Mouse (Mus musculus) forebrain, embryonic 12.5 days (tissue): Measurements from ENCODE around the gene Tmem256. TPM values are rescaled to one million over a fixed set of nuclear protein-coding genes. Genes with fewer than 3 reads are reported as not detected.

Experiments
- ATAC-seq: fragments of 200-750 bp; cut with Nextera tagmentation; 2 replicates; pipeline ENCODE4 v1.8.0; 2017; ENCODE audit warnings: moderate TSS enrichment; ENCODE audit not compliant: low FRiP score
- H3K27ac ChIP-seq: fragments of 300-500 bp; sonication (generic); 2 replicates; pipeline ENCODE4 v1.5.1; 2016; ENCODE audit warnings: mild to moderate bottlenecking
- H3K27me3 ChIP-seq: fragments of 300-500 bp; sonication (generic); 2 replicates; pipeline ENCODE4 v1.6.1; 2016; ENCODE audit warnings: mild to moderate bottlenecking
- H3K36me3 ChIP-seq: fragments of 300-500 bp; sonication (generic); replicated peaks from 2 replicates; pipeline ENCODE4 v1.6.1; 2016; ENCODE audit warnings: mild to moderate bottlenecking
- H3K4me1 ChIP-seq: fragments of 300-500 bp; sonication (generic); 2 replicates; pipeline ENCODE4 v1.6.1; 2016
- H3K4me2 ChIP-seq: fragments of 300-500 bp; sonication (generic); 2 replicates; pipeline ENCODE4 v1.6.1; 2016; ENCODE audit warnings: mild to moderate bottlenecking, moderate library complexity
- H3K4me3 ChIP-seq: fragments of 300-500 bp; sonication (generic); replicated peaks from 2 replicates; pipeline ENCODE4 v1.5.1; 2016; ENCODE audit warnings: mild to moderate bottlenecking
- H3K9ac ChIP-seq: fragments of 300-500 bp; sonication (generic); 2 replicates; pipeline ENCODE4 v1.6.1; 2016; ENCODE audit warnings: mild to moderate bottlenecking
- H3K9me3 ChIP-seq: fragments of 300-500 bp; sonication (generic); 2 replicates; pipeline ENCODE4 v1.6.1; 2016
- WGBS: fragments of 180-500 bp; shearing (Covaris S2); methylation state at CpG from one replicate; pipeline ENCODE4 v1.1.7; 2016; 5-methylcytosine and 5-hydroxymethylcytosine counted together
- polyA plus RNA-seq: library from polyadenylated mRNA; unstranded; fragments of >200 nt; fragmentation: Nextera tagmentation; extraction: Ambion mirVana; gene quantifications from 2 replicates; pipeline ENCODE4 v1.2.1, GENCODE M21; 2016

Tmem256 gene
- polyA plus RNA-seq, 1 experiment from 2014 or later, result 294 TPM

- Histone ChIP-seq H3K4me1 (peaks cover 71% of the 10 kb centered on the region), H3K9ac (peak overlapping the region; percentile 69), H3K27me3 (peaks cover 71% of the 10 kb centered on the region), H3K9me3 (no peaks in the 10 kb centered on the region), H3K4me2 (peak overlapping the region; percentile 84), H3K36me3 (no peaks in the 10 kb centered on the region), H3K27ac (no peak overlapping the region), H3K4me3 (peak overlapping the region; percentile 58)
- WGBS, result under 1% methylated on average over 32 of the region's 33 CpGs
- ATAC-seq, result peak; percentile 5; the same call in 1 of the 2 replicates
Observed at GRCm38 (mm10) chr11:69802648-69803105, 35.6 kb upstream of the Tmem256 start.

GRCm38 (mm10) chr11:69803328-69803727 is 35.0 kb upstream of the Tmem256 start:
- WGBS, result under 1% methylated on average over 12 of the region's 12 CpGs
- no peaks in the 10 kb centered on the region for H3K9me3 ChIP-seq
- H3K4me1 ChIP-seq, result peaks cover 69% of the 10 kb centered on the region
- peak; percentile 6; the same call in 1 of the 2 replicates for ATAC-seq
- peak overlapping the region; percentile 58 for H3K4me3 ChIP-seq
- no peak overlapping the region for H3K27ac ChIP-seq
- no peaks in the 10 kb centered on the region for H3K36me3 ChIP-seq
- H3K4me2 ChIP-seq, result peak overlapping the region; percentile 84
- peaks cover 69% of the 10 kb centered on the region for H3K27me3 ChIP-seq
- H3K9ac ChIP-seq, result peak overlapping the region; percentile 46; the same call in 1 of the 2 replicates

- 1% methylated on average over 60 of the region's 60 CpGs for WGBS
- Histone ChIP-seq H3K27me3 (peaks cover 68% of the 10 kb centered on the region), H3K4me2 (peak overlapping the region; percentile 84), H3K4me3 (peak overlapping the region; percentile 58), H3K9ac (peak overlapping the region; percentile 46; the same call in 1 of the 2 replicates), H3K4me1 (peaks cover 62% of the 10 kb centered on the region), H3K27ac (peak overlapping the region; percentile 8; the same call in 1 of the 2 replicates), H3K36me3 (no peaks in the 10 kb centered on the region), H3K9me3 (no peaks in the 10 kb centered on the region)
- peak; percentile 30; the same call in 1 of the 2 replicates for ATAC-seq
Observed at GRCm38 (mm10) chr11:69803786-69804651, 34.3 kb upstream of the Tmem256 start.

- no peaks in the 10 kb centered on the region for H3K9me3 ChIP-seq
- no peak overlapping the region for H3K27ac ChIP-seq
- H3K27me3 ChIP-seq, result peaks cover 68% of the 10 kb centered on the region
- H3K4me1 ChIP-seq, result peaks cover 57% of the 10 kb centered on the region
- 0 out of 2 replicates have a peak overlapping the region, but pooled peaks have one; percentile 58 for H3K4me3 ChIP-seq
- no peaks in the 10 kb centered on the region for H3K36me3 ChIP-seq
- ATAC-seq, result no peak
- H3K9ac ChIP-seq, result no peak overlapping the region
- H3K4me2 ChIP-seq, result peak overlapping the region; percentile 84
- WGBS, result 4% methylated on average over 12 of the region's 12 CpGs
Observed at GRCm38 (mm10) chr11:69804652-69804940, 33.7 kb upstream of the Tmem256 start.

GRCm38 (mm10) chr11:69804972-69805909 is 33.1 kb upstream of the Tmem256 start, which contains the start of gene Tmem102:
Tmem102 (minus strand) TSS chr11:69805624.
- Histone ChIP-seq H3K4me2 (peak within 1 kb of the TSS; percentile 84), H3K9ac (no peak within 1 kb of the TSS), H3K27ac (no peak within 1 kb of the TSS), H3K4me3 (0 out of 2 replicates have a peak within 1 kb of the TSS, but pooled peaks have one; percentile 58), H3K36me3 (no peaks in the 10 kb centered on the region), H3K4me1 (peaks cover 50% of the 10 kb centered on the region), H3K9me3 (no peaks in the 10 kb centered on the region), H3K27me3 (peaks cover 68% of the 10 kb centered on the region)
- WGBS, result 4% methylated on average over 29 of the region's 29 CpGs
- ATAC-seq, result no peak

- Histone ChIP-seq H3K27ac (no peak overlapping the region), H3K4me3 (no peak overlapping the region), H3K4me2 (no peak overlapping the region), H3K27me3 (peaks cover 66% of the 10 kb centered on the region), H3K36me3 (no peaks in the 10 kb centered on the region), H3K4me1 (peaks cover 40% of the 10 kb centered on the region), H3K9me3 (no peaks in the 10 kb centered on the region), H3K9ac (no peak overlapping the region)
- ATAC-seq, result no peak
- 77% methylated on average over 4 of the region's 4 CpGs for WGBS
Observed at GRCm38 (mm10) chr11:69806378-69806777, 31.9 kb upstream of the Tmem256 start.

GRCm38 (mm10) chr11:69807641-69808040 is 30.7 kb upstream of the Tmem256 start:
- 91% methylated on average over 2 of the region's 2 CpGs for WGBS
- no peaks in the 10 kb centered on the region for H3K36me3 ChIP-seq
- H3K27me3 ChIP-seq, result peaks cover 53% of the 10 kb centered on the region
- H3K9me3 ChIP-seq, result no peaks in the 10 kb centered on the region
- H3K27ac ChIP-seq, result no peak overlapping the region
- H3K4me3 ChIP-seq, result no peak overlapping the region
- no peak for ATAC-seq
- no peak overlapping the region for H3K9ac ChIP-seq
- no peak overlapping the region for H3K4me2 ChIP-seq
- H3K4me1 ChIP-seq, result peaks cover 28% of the 10 kb centered on the region

GRCm38 (mm10) chr11:69810280-69810679 is 28.0 kb upstream of the Tmem256 start:
- Histone ChIP-seq H3K4me3 (no peak overlapping the region), H3K27me3 (peaks cover 27% of the 10 kb centered on the region), H3K4me2 (no peak overlapping the region), H3K4me1 (0 out of 2 replicates have a peak, but pooled peaks cover 4% of the 10 kb centered on the region), H3K9ac (no peak overlapping the region), H3K36me3 (no peaks in the 10 kb centered on the region), H3K9me3 (no peaks in the 10 kb centered on the region), H3K27ac (no peak overlapping the region)
- ATAC-seq, result no peak

GRCm38 (mm10) chr11:69815155-69815554 is 23.2 kb upstream of the Tmem256 start, which contains the start of gene Gm39566:
Gm39566 (minus strand) TSS chr11:69815298.
- 64% methylated on average over 10 of the region's 10 CpGs for WGBS
- H3K4me3 ChIP-seq, result no peak within 1 kb of the TSS
- H3K27me3 ChIP-seq, result no peaks in the 10 kb centered on the region
- 0 out of 2 replicates have a peak, but pooled peaks cover 5% of the 10 kb centered on the region for H3K9me3 ChIP-seq
- H3K4me1 ChIP-seq, result no peaks in the 10 kb centered on the region
- no peak within 1 kb of the TSS for H3K4me2 ChIP-seq
- no peak within 1 kb of the TSS for H3K9ac ChIP-seq
- H3K36me3 ChIP-seq, result no peaks in the 10 kb centered on the region
- no peak for ATAC-seq
- no peak within 1 kb of the TSS for H3K27ac ChIP-seq

GRCm38 (mm10) chr11:69816520-69816919 is 21.8 kb upstream of the Tmem256 start:
- no peak for ATAC-seq
- Histone ChIP-seq H3K4me1 (no peaks in the 10 kb centered on the region), H3K9me3 (0 out of 2 replicates have a peak, but pooled peaks cover 5% of the 10 kb centered on the region), H3K4me3 (no peak overlapping the region), H3K27me3 (no peaks in the 10 kb centered on the region), H3K9ac (no peak overlapping the region), H3K27ac (no peak overlapping the region), H3K4me2 (no peak overlapping the region), H3K36me3 (no peaks in the 10 kb centered on the region)
- WGBS, result 90% methylated on average over 12 of the region's 12 CpGs

GRCm38 (mm10) chr11:69818365-69818764 is 19.9 kb upstream of the Tmem256 start, which contains the start of gene Spem2:
Spem2 (minus strand) TSS chr11:69818465.
- H3K27me3 ChIP-seq, result no peaks in the 10 kb centered on the region
- WGBS, result 87% methylated on average over 2 of the region's 2 CpGs
- no peak within 1 kb of the TSS for H3K4me3 ChIP-seq
- no peak within 1 kb of the TSS for H3K27ac ChIP-seq
- H3K9me3 ChIP-seq, result 0 out of 2 replicates have a peak, but pooled peaks cover 5% of the 10 kb centered on the region
- H3K4me1 ChIP-seq, result no peaks in the 10 kb centered on the region
- no peak for ATAC-seq
- H3K9ac ChIP-seq, result no peak within 1 kb of the TSS
- H3K36me3 ChIP-seq, result no peaks in the 10 kb centered on the region
- H3K4me2 ChIP-seq, result no peak within 1 kb of the TSS

GRCm38 (mm10) chr11:69818871-69819270 is 19.4 kb upstream of the Tmem256 start:
- no peak for ATAC-seq
- H3K27me3 ChIP-seq, result no peaks in the 10 kb centered on the region
- 0 out of 2 replicates have a peak, but pooled peaks cover 5% of the 10 kb centered on the region for H3K9me3 ChIP-seq
- H3K4me2 ChIP-seq, result no peak overlapping the region
- no peaks in the 10 kb centered on the region; the same call in 1 of the 2 replicates for H3K36me3 ChIP-seq
- H3K9ac ChIP-seq, result no peak overlapping the region
- WGBS, result 93% methylated on average over 8 of the region's 8 CpGs
- no peak overlapping the region for H3K4me3 ChIP-seq
- no peaks in the 10 kb centered on the region for H3K4me1 ChIP-seq
- H3K27ac ChIP-seq, result no peak overlapping the region
